Mouse (Mus musculus): Measurements from ENCODE around the gene Gm28042.

The Gm28042 gene

DNA sequence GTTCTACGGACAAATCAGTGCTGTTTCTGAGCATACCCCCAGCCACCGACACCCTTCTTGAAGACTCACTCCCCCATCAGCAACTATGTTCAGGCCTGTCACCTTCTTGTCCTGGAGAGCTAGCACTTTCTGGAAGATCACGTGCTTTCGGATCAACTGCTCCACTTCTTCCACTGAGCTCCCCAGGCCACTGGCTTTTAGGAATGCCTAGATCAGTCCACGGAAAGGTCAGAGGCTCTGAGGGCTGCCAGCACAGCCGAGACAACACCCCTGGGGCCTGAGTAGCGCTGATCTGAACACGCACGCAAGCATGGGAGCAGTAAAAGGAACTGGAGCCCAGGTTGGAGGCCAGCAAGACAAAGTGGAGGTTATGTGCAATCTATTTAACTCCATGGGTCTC is 33.4 kb downstream of the Gm28042 start:
- DNase-seq: no peak

DNA sequence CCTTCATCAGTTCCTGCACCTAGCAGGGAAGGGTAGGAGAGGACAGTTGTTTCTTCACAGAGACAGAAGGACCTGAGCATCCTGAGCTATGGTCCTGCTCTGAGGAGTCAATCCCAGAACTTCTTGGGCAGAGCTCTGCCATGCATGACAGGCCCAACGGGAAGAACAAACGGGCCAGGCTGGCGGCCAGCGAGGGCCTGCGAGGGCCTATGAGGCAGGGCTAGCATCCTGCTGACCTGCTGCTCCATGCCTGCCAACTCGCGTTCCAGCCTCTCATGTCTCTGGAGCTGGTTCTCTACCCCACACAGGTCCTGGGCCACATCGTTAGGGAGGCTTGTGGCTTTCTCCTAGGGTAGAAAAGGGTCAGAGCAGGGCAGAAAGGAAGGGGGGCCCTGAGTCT is 35.0 kb downstream of the Gm28042 start:
- DNase-seq: no peak

DNA sequence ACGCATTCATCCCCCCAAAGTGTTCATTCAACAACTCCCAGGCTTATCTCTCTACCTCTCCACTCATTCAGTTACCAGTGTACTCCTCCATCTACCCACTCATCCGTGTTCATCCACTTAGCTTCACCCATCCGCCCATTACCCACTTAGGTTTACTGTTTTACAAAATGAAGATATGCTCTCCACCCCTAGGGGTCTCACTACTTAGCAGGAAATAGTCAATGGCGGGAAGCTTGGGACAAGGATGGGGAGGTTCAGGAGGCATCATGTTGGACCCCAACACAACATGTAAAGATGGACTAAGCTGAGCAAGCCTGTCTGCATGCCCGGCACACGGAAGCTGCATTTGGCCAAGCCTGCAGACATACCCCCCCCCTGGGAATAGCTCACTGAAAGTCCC is 37.3 kb downstream of the Gm28042 start:
- no peak for DNase-seq

DNA sequence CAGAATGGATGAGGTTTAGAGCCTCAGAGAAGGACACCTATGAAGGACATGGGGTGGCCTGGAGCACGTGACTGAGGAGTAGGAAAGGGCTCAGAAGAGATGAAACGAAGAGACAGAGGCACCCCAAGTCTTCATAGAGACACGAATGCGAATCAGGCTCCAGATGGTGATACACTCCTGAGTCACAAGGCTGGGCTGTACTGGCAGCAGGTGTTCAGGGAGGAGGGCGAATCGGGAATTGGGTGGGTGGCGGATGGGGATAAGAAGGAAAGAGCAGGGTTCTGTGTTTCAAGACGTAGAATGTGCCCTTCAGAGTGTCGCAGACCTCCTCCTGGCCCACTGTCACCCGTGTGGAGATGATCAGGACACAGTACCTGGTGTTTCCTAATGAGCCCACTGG is 38.0 kb downstream of the Gm28042 start:
- DNase-seq: no peak

DNA sequence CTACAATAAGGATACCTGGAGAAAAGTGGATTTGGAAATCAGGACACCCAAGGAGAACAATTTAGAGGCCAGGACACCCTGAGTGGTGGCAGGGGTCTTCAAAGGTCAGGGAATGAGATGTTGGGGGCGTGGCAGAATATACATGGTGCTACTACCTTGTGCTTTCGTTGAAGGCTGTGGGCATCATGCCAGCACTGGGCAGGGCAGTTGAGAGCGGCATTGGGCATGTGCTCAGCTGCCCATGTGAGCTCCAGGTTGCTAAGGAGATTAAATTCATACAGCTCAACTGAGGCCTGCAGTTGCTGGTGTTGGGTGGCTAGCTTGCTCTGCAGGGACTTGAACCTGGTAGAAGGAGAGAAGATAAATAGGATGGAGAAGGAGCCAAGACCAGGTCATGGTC is 38.9 kb downstream of the Gm28042 start:
- DNase-seq: no peak

DNA sequence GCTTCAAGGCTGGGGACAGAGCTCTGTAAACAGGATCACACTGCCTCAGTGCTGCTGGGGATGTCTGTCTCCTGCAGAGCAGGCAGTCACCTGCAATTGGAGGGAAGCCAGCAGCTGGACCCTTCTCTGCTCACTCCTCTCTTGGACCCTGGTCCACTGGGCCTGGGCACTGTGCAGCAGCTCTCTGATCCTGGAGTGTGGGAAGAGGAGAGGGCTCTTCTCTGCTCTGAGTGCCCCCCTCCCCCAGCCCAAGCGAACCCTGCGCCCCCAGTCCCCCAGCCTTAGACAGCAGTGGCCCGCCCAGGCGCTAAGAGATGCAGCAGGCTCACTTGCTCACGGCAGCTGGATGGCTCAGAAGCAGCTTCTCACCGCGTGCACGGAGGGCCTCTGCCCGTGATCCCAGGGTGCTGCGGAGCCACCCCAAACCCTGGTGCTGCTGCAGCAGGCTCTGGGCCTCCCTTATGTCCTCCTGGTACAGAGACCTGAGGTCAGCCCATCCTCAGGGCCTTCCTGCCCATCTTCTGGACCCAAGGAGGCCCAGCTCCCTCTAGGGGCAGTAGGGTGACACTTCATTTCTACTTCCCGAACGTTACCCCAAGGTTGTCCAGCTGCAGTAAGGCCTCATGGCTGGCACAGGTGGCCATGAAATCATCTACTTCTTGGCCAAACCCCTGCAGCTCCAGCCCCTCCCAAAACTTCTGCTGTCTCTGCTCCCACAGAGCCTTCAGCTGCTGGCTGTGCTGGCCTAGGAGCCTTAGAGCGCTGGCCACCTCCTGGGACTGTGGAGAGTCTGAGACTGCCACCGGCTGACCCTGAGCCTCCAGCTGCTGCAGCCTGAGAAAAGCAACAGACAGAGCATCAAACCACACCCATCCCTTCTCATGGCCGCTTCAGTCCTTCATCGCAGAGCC is 41.5 kb downstream of the Gm28042 start:
- DNase-seq: peak; percentile 28

DNA sequence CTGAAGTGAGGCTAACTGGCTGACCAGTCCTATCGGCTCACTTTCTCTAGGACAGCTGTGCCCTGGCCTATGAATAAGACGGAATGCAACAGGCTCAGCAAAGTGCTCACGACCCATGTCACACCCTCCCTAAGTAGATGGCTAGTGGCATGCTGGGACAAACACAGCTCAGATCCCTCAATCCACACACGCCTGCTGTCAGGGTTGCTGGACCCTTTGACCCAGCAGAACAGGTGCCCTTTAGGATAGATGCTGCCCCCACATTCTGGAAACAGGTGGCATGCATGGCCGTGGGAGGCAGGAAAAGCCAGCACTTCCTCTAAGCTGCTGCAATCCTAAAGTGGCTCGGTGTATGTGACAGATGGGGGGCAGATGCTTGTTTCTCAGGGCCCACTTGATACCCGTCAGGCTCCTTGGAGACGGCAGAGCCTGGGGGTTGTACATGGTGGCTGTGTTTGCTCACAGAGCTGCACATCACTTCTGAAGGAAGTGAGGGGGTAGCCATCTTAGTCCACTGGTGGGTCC is 42.2 kb downstream of the Gm28042 start:
- DNase-seq: no peak

DNA sequence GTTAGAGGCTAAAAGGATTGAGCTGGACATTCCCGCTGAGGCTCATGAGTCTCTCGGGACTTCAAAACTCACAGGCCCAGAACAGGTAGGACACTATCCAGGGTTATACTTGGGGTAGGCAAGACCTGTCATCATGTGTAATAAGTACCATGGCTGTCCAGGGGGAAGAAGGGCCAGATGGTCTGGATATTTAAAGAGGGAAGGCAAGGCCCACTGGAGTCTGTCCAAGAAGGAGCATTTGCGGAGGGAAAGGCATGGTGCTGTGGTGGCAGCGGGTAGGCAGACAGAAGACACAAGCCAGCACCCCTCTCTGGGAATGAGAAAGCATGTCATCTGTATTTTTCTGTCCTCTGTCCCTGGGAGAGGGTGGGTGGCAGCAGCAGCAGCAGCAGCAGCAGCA is 46.8 kb downstream of the Gm28042 start:
- no peak for DNase-seq

DNA sequence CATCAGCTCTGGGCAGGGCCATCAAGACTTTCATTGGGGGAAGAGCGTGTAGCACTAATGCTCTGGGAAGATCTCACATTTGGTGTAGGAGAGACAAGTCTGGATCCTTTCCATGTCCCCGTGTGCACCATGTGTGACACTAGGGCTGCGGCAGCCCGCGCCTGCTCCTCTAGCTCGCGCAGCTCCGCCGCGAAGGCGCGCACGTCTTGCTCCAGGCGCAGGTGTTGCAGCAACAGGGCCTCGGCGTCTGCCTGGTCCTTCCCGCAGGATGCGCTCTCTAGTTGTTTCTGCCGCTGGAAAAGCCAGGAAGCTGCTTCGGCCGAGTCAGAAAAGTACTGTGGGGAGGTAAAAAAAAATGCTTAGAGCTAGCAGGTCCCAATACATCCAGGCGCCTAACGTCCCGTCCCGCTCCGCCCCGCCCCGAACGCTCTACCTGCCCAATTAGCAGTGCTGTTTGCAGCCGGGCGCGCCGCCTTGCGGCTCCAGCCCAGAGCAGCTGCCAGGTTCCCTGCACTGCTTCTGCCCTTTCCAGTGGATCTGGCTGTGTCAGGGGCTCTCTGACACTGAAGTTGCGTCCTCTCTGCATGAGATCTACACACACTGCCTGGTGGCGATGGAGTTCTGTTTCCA is 48.9 kb downstream of the Gm28042 start:
- DNase-seq: peak; percentile 61

DNA sequence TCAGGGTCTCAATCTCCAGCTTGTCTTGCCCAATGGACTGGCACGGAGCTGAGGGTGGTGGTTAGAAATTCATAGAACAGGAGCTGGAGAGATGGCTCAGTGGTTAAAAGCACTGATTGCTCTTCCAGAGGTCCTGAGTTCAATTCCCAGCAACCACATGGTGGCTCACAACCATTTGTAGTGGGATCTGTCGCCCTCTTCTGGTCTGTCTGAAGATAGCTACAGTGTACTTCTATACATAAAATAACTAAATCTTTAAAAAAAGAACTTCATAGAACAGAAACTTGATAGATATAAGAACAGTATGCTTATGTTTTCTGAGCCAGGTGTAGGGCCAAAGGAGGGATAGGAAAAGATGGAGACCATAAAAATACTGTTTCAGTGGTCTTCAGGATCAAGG is 55.1 kb downstream of the Gm28042 start:
- DNase-seq: no peak

DNA sequence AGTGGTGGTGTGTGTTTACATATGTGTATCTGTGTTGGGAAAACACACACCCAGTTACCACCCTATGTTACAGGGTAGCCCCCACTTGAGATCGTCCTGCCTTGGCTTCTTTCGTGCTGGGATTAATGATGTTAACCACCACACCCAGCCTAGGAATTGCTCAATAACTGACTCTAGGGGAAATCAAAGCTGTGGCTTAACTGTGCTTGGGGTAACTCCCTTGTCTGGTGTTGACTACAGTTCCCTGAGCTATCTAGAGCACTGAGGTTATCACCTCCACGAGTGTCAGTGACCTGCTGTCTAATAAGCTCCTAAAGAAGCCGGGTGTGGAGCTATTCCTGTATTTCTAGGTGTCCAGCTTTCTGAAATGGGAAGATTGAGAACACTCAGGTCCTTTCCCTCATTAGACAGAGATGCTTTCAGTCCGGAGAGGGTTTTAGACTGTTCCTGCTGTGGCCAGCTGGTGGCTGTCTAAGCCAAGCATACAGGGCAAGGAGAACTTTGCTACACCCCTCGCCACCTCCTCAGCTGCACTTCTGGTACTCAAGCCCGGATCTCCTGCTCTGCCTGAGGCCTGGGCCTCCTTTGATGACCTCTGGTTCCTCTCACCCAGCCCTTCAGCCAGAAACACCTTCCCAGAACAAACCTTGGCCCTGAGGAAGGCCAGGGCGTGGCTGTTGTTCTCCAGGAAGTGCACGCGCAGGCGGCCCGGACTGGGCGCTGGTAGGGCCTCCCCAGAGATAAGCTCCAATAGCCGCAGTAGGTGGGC is 57.5 kb downstream of the Gm28042 start:
- DNase-seq: peak; percentile 20

DNA sequence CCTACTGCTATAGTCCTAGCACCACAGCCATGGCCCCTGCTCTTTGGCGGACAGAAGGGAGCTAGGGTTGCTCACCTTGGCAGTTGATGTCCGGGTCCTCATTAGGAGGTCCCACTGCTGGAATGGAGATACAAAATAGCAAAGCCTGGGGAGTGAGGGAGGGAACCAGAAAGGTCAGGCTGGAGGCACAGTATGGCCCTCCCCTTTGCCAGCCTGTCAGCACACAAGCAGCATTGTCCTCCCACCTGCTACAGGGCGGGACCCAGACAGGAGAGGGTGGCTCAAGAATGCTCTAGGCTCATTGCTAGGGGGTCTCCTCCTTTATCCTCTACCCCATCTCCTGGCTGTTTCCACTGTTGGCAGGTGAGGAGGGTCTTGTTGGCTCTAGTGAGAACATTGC is 58.7 kb downstream of the Gm28042 start:
- DNase-seq: no peak

DNA sequence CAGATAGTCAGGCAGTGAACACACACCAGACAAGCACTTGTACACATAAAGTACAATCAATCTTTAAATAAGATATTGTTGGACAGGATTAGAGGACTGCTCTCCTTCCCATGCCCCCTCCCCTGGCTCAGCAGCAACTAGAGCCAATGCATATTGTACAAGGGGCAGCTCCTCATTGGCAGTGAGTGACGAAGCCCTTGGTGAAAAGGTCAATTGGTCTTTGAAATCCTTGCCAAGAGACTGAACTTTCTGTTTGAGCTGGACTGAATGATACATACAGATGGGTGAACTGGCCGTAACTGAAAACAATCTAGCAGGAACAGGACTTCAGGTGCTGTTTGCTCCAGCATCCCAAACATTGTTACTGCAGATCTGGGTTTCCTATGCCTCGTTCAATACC is 60.1 kb downstream of the Gm28042 start:
- DNase-seq: no peak

DNA sequence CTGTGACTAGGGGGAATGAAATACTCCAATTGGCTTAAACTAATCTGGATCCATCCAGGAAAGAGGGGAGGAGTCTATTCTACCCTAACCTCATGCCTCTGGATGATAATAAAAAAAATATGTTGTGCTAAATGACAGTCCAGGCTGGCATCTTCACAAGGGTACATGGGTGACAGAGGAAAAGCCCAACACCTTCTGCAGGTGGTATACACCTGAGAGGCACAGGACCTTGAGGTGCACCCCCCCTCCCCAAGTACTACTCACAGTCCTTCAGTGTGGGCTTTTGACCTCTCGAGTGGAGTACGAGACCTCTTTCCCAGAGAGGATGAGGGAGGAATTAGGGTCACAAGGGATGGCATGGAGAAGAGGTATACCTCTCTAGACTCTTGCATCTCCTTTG is 60.6 kb downstream of the Gm28042 start:
- no peak for DNase-seq

DNA sequence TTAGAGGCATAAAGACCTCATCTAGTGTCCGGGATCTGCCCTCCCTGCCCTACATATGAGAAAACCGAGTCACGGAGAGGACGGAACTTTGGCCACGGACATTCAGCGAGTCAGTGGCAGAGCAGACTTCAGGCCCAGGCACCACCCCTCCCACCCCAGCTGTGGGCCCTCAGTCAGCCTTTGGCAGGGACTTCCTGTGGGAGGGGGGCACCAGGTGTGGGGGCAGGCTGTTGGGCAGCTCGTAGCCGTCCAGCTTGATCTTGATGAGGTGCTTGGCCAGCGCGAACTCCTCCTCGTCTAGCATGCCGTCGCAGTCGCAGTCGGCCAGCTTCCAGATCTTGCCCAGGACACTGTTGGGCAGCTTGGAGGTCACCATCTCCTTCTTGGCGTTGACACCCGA is 63.7 kb downstream of the Gm28042 start:
- DNase-seq: no peak

All from liver (tissue).